Mouse (Mus musculus) limb, embryonic 13.5 days (tissue): ENCODE data around the gene Trpm8. TPM values are rescaled to one million over a fixed set of nuclear protein-coding genes. Genes with fewer than 3 reads are reported as not detected.

ENCODE experiments used
- ATAC-seq: fragments of 200-750 bp; cut with Nextera tagmentation; 2 replicates; pipeline ENCODE4 v1.8.0; 2017; ENCODE audit warnings: low read depth, moderate number of reproducible peaks, moderate TSS enrichment; ENCODE audit not compliant: low FRiP score
- H3K27ac ChIP-seq: fragments of 300-500 bp; sonication (generic); 2 replicates; pipeline ENCODE4 v1.5.1; 2015; ENCODE audit warnings: inconsistent platforms, mild to moderate bottlenecking, moderate library complexity
- H3K27me3 ChIP-seq: fragments of 300-500 bp; sonication (generic); 2 replicates; pipeline ENCODE4 v1.6.1; 2015; ENCODE audit warnings: mild to moderate bottlenecking, inconsistent platforms
- H3K36me3 ChIP-seq: fragments of 300-500 bp; sonication (generic); 2 replicates; pipeline ENCODE4 v1.6.1; 2015; ENCODE audit warnings: inconsistent platforms, mild to moderate bottlenecking, moderate library complexity
- H3K4me1 ChIP-seq: fragments of 300-500 bp; sonication (generic); 2 replicates; pipeline ENCODE4 v1.6.1; 2015; ENCODE audit warnings: inconsistent platforms
- H3K4me2 ChIP-seq: fragments of 300-500 bp; sonication (generic); replicated peaks from 2 replicates; pipeline ENCODE4 v1.6.1; 2015; ENCODE audit warnings: inconsistent platforms, mild to moderate bottlenecking, moderate library complexity
- H3K4me3 ChIP-seq: fragments of 300-500 bp; sonication (generic); 2 replicates; pipeline ENCODE4 v1.5.1; 2015; ENCODE audit warnings: moderate library complexity, mild to moderate bottlenecking, inconsistent platforms
- H3K9ac ChIP-seq: fragments of 300-500 bp; sonication (generic); 2 replicates; pipeline ENCODE4 v1.6.1; 2015; ENCODE audit warnings: mild to moderate bottlenecking, inconsistent platforms
- H3K9me3 ChIP-seq: fragments of 300-500 bp; sonication (generic); 2 replicates; pipeline ENCODE4 v1.6.1; 2016; ENCODE audit warnings: inconsistent platforms
- WGBS: fragments of 180-500 bp; shearing (Covaris S2); methylation state at CpG from one replicate; pipeline ENCODE4 v1.1.7; 2015; 5-methylcytosine and 5-hydroxymethylcytosine counted together
- polyA plus RNA-seq: library from polyadenylated mRNA; unstranded; fragments of >200 nt; fragmentation: Nextera tagmentation; extraction: Ambion mirVana; gene quantifications from 2 replicates; pipeline ENCODE4 v1.2.1, GENCODE M21; 2015

Gene Trpm8
- polyA plus RNA-seq = not detected in 2 replicates

DNA sequence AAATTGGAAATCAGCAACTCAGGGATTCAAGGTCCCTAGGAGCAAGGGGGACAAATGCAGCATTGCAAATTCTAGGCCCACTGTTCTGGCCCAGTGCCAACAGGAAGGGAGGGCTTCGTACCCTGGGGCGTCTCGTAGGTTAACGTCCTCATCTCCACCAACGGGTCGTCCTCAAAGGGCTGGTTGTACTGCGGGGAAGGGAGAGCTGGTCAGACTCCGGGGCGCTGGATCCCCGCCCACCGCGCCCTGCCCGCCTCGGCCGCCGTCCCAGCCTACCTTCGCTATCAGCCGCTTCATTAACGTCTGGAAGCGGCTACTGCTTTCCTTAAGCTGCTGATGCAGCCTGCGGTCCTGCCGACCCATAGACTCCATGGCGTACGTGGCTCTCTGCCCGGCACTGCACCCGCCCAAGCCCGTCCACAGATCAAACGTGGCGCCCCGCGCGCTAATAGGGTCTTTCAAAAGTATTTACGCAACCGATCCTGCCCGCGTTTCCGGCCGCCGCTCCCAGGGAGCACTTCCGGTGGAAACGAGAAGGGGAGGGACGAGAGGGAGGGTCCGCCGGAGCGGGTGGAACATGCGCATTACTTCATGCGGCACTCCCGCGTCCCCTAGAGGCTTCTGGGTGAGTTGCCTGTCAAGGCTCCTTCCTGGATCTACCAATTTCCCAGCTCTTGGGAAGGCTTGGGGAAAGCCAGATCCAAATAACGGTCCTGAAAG lies at the start of gene Trpm8, which contains the start of gene Hjurp:
Gene Trpm8 (plus strand): TSS at position 564 of the 720 bp plus-strand sequence.
Gene Hjurp (minus strand): TSS at position 536 of the 720 bp plus-strand sequence.
- Histone ChIP-seq H3K4me3 (peak within 1 kb of the TSS; percentile 49), H3K9ac (peak within 1 kb of the TSS; percentile 78), H3K36me3 (peaks cover 37% of the 10 kb centered on the region), H3K27ac (peak within 1 kb of the TSS; percentile 84), H3K4me2 (peak within 1 kb of the TSS; percentile 59), H3K4me1 (peaks cover 25% of the 10 kb centered on the region), H3K9me3 (peaks cover 6% of the 10 kb centered on the region), H3K27me3 (no peaks in the 10 kb centered on the region)
- peak; percentile 97 for ATAC-seq
- WGBS = under 1% methylated on average over 50 of the region's 50 CpGs

DNA sequence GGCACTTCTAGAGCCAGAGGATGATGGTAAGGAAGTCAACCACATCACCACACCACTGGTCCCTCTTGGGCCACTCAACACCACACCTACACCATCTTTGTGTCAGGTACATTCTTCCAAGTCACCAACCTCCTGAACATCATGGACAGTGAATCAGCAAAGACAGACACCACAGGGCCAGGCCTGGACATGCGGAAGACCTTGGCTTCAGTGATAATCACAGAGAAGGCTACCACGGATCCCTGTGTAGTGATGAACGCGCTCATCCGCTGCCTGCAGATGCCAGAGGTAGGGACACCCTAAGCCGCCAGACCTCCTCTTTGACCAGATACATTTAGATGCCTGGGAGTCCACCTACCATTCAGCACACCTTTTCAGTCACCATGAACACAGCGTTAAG lies 49.3 kb upstream of the Trpm8 start:
- H3K27ac ChIP-seq = no peak overlapping the region
- no peak overlapping the region for H3K9ac ChIP-seq
- H3K9me3 ChIP-seq = peaks cover 79% of the 10 kb centered on the region
- no peaks in the 10 kb centered on the region for H3K36me3 ChIP-seq
- WGBS = 71% methylated on average over 7 of the region's 7 CpGs
- no peaks in the 10 kb centered on the region for H3K4me1 ChIP-seq
- no peak overlapping the region for H3K4me2 ChIP-seq
- H3K4me3 ChIP-seq = no peak overlapping the region
- H3K27me3 ChIP-seq = no peaks in the 10 kb centered on the region
- 0 out of 2 replicates have a peak, but pooled peaks have one; percentile 12 for ATAC-seq

DNA sequence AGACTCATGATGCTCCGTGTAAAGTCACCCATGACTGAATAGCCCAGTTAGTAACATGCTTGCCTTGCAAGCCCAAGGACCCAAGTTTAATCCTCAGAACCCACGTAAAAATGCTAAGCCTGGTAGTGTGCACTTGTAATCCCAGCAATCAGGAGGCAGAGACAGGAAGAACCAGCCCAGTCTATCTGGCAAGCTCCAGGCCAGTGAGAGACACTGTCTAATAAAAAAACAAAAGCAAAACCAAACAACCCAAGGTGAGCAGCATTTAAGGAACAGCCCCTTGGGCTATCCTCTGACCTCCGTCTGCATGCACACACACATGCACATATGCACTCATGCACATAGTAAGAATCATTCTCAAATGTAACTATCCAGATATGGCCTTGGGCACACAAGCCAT lies 47.9 kb upstream of the Trpm8 start:
- no peaks in the 10 kb centered on the region for H3K4me1 ChIP-seq
- 80% methylated on average over 3 of the region's 3 CpGs for WGBS
- peaks cover 94% of the 10 kb centered on the region for H3K9me3 ChIP-seq
- no peak overlapping the region for H3K27ac ChIP-seq
- H3K4me2 ChIP-seq = no peak overlapping the region
- no peaks in the 10 kb centered on the region for H3K36me3 ChIP-seq
- H3K4me3 ChIP-seq = no peak overlapping the region
- H3K27me3 ChIP-seq = no peaks in the 10 kb centered on the region
- H3K9ac ChIP-seq = no peak overlapping the region
- ATAC-seq = no peak

DNA sequence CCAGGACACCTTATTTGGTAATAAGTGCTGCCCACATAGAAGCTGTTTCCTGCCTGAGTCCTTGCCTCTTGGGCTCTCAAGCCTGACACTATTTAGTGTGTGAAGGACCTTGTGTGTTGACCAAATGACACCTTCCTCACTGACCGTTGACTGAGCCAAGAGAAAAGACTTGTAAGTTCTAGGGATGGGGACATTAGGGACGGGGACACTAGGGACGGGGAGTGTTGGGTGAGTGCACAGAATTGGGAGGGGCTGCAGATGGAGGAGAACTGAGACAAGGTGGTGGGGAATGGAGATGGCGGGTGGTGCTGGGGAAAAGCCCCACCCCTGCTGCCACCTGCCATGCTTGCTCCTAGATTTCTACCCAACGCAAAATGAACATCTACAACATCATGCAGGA lies 47.5 kb upstream of the Trpm8 start:
- H3K4me2 ChIP-seq = no peak overlapping the region
- ATAC-seq = no peak
- 83% methylated on average over 5 of the region's 5 CpGs for WGBS

DNA sequence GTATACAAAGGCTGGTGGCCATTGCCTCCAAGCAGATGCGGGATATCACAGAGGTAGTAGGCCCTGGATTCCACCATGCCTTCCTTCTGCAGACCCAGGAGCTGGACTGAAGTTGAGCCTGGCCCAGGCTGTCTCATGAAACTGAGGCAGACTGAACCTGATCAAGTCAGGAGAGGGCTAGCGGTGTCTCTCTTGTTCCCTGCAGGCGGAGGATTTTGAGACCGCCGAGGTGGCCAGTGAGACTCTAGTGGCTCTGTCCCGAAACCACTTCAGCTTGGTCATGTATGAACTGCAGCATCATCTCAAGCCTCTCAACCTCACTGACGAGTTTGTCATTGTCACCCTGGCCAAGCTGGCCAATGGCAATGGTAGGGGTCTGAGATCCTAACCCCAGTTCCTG lies 47.0 kb upstream of the Trpm8 start:
- H3K4me1 ChIP-seq = no peaks in the 10 kb centered on the region
- no peak overlapping the region for H3K4me2 ChIP-seq
- H3K9ac ChIP-seq = no peak overlapping the region
- no peak for ATAC-seq
- WGBS = 73% methylated on average over 7 of the region's 7 CpGs
- no peaks in the 10 kb centered on the region for H3K27me3 ChIP-seq
- H3K9me3 ChIP-seq = peaks cover 100% of the 10 kb centered on the region
- no peaks in the 10 kb centered on the region for H3K36me3 ChIP-seq
- no peak overlapping the region for H3K27ac ChIP-seq
- H3K4me3 ChIP-seq = no peak overlapping the region

More for the DNA sequence above, 47.5 kb upstream of the Trpm8 start:
- Histone ChIP-seq H3K27ac (no peak overlapping the region), H3K9me3 (peaks cover 98% of the 10 kb centered on the region), H3K36me3 (no peaks in the 10 kb centered on the region), H3K4me1 (no peaks in the 10 kb centered on the region), H3K9ac (no peak overlapping the region), H3K4me3 (no peak overlapping the region), H3K27me3 (no peaks in the 10 kb centered on the region)

DNA sequence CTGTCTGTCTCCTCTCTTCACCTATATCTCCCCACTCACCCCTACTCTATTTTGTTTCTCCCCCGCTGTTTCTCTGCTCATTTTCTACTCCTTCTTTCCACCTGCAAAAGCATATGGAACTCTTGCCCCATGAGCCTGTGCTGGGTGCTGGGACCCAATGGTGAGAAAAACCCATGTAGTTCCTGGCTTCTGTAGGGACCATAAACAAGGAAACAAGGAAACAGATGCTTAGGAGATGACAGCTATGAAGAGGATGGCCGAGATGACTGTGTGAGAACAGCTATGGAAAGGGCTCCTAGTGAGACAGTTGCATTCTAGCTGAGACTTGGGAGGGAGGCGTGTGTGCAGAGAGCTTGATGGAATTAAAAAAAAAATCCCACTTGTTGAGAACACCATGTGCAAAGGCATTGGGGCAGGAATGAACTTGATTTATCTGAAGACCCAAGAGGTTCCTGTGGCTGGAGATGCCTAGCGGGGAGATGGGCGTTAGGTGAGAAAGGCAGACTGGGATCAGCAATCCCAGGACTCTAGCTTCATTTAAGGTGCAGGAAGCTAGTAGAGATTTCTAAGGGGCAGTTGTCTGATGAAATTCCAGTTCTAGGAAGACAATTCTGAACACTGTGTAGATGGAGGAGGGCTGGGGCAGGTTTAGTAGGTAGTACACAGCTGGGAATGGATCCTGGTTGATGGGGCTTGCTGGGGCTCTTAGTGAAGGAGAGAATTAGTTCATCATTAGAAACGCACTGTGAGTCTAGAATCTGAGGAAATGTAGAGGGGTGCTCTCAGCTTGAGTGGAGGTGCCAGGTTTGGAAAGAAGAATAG lies 46.3 kb upstream of the Trpm8 start:
- H3K4me1 ChIP-seq = no peaks in the 10 kb centered on the region
- no peak overlapping the region for H3K4me3 ChIP-seq
- H3K36me3 ChIP-seq = no peaks in the 10 kb centered on the region
- WGBS = 76% methylated on average over 6 of the region's 6 CpGs
- H3K27me3 ChIP-seq = no peaks in the 10 kb centered on the region
- H3K9ac ChIP-seq = no peak overlapping the region
- H3K27ac ChIP-seq = no peak overlapping the region
- peaks cover 100% of the 10 kb centered on the region for H3K9me3 ChIP-seq
- no peak overlapping the region for H3K4me2 ChIP-seq
- ATAC-seq = no peak

DNA sequence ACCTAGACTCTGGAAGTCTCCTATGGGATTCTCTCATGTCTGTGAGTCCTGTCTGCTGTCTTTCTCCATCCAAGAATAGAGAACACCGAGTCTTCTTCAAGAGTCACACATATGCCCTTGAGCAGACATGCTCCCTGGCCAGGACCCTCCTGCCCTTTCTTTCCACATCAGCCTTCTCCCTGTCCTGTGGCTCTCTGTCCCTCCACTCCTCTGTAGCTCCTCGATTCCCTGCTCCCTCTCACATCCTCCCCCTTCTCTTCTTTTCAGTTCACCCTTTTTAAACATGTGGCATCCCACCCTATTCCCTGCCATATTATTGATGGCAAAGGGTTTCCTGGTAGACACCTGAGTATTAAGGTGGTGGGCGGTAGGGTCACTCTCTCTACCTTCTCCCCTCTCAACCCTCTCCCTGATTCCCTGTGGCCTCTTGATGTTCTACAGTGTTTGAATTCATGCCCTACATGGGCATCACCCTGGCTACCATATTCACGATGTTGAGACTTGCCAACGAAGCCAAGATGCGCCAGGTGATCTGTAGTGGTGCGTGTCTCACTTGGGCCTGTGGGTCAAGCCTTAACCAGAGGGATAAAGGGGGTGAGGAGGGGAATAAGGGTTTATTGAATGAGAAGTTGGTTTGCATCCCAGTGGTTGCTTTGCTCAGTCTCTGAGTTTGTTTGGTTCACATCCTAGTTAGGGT lies 45.5 kb upstream of the Trpm8 start:
- WGBS = 70% methylated on average over 7 of the region's 7 CpGs
- Histone ChIP-seq H3K4me3 (no peak overlapping the region), H3K36me3 (no peaks in the 10 kb centered on the region), H3K27me3 (no peaks in the 10 kb centered on the region), H3K27ac (no peak overlapping the region), H3K9ac (no peak overlapping the region), H3K9me3 (peaks cover 97% of the 10 kb centered on the region), H3K4me2 (no peak overlapping the region), H3K4me1 (no peaks in the 10 kb centered on the region)
- no peak for ATAC-seq

DNA sequence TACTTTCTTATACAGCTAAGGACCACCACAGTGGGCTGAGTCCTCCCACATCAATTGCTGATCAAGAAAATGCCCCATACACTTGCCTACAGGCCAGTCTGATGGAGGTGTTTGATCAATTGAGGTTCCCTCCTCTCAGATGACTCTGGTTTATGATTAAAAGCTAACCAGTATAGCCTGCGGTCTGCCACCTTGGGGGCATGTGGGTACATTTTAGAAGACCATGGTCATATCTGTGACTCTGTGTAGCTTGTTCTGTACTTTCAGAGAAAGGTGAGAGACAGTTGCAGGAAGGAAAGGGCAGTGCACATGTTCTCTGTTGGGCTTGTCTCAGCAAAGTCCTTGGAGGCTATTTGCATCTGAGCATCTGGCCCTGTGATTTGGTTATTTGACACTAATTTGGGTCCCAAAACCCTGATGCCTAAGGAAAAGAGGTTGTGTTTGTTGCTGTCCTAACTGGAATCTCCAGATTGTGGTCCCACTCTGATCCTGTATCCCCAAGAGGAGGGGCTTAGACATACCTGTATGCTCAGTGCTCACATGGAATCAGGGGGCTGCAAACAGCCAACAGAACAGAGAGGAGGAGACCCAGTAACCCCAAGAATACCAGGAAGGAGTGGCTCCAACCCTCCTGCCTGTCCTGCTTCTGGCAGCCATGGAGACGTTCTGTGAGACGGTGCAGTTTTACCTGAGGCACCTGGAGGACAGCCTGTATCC lies 44.6 kb upstream of the Trpm8 start:
- no peak overlapping the region for H3K9ac ChIP-seq
- WGBS = 57% methylated on average over 3 of the region's 3 CpGs
- no peaks in the 10 kb centered on the region for H3K36me3 ChIP-seq
- H3K4me2 ChIP-seq = no peak overlapping the region
- no peak overlapping the region for H3K4me3 ChIP-seq
- no peak overlapping the region for H3K27ac ChIP-seq
- H3K9me3 ChIP-seq = peaks cover 97% of the 10 kb centered on the region
- no peaks in the 10 kb centered on the region for H3K4me1 ChIP-seq
- no peak for ATAC-seq
- H3K27me3 ChIP-seq = no peaks in the 10 kb centered on the region

DNA sequence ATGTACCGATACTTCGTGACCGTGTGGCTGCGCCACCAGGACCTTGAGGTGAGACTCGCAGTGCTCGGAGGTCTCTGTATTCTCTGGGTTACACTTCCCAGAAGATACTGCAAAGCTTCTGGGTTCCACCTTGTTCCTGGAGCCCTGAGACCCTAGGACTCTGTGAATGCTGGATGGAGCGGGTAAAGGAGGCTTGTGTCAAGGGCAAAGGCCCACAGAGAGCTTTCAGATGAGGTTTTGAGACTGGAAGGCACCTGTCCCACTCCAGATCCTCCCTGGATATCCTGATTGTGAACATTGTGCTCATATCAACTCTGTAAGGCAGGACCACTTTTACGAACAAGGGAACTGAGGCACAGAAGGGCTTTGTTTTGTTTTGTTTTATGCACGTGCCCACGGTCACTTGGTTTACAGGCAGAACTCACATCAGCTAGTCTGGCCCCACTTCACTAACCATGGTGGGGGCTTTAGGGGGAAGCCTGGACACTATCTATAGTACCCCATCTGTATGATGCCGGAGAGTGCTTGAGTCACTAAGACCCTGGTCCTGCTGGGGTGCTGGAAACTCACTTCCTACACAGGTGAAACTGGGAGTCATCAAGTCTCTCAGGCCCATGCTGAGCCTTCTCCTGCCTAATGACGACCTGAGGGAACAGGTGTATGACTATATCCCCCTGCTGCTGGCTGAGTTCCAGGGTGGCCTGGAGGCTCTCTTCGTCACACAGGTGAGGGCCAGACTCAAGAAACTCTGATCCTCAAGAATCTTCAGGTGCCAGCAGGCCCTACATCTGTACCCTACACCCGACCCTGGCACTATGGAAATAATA lies 43.8 kb upstream of the Trpm8 start:
- H3K9me3 ChIP-seq = peaks cover 97% of the 10 kb centered on the region
- no peak overlapping the region for H3K4me3 ChIP-seq
- H3K27me3 ChIP-seq = no peaks in the 10 kb centered on the region
- ATAC-seq = no peak
- no peak overlapping the region for H3K27ac ChIP-seq
- no peak overlapping the region for H3K9ac ChIP-seq
- no peaks in the 10 kb centered on the region for H3K36me3 ChIP-seq
- H3K4me1 ChIP-seq = no peaks in the 10 kb centered on the region
- 70% methylated on average over 14 of the region's 14 CpGs for WGBS
- H3K4me2 ChIP-seq = no peak overlapping the region

DNA sequence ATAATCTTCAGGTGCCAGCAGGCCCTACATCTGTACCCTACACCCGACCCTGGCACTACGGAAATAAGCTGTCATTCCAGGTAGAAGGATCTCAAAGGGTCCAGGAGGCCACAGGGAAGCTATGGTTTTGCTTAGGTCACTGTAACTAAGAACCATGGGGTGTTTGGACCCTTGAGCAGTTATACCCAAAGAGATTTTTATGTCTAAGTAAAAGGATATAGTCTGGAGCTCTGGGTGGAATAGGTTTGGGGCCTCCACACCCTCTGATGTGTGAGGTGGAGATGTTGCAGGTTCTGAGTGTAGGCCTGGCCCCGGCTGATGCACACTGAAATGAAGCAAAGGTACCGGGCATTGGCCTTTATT lies 43.2 kb upstream of the Trpm8 start:
- Histone ChIP-seq H3K4me1 (no peaks in the 10 kb centered on the region), H3K9ac (no peak overlapping the region), H3K9me3 (peaks cover 97% of the 10 kb centered on the region), H3K27me3 (no peaks in the 10 kb centered on the region), H3K36me3 (no peaks in the 10 kb centered on the region), H3K4me3 (no peak overlapping the region), H3K4me2 (no peak overlapping the region), H3K27ac (no peak overlapping the region)
- no peak for ATAC-seq
- WGBS = 65% methylated on average over 4 of the region's 4 CpGs

DNA sequence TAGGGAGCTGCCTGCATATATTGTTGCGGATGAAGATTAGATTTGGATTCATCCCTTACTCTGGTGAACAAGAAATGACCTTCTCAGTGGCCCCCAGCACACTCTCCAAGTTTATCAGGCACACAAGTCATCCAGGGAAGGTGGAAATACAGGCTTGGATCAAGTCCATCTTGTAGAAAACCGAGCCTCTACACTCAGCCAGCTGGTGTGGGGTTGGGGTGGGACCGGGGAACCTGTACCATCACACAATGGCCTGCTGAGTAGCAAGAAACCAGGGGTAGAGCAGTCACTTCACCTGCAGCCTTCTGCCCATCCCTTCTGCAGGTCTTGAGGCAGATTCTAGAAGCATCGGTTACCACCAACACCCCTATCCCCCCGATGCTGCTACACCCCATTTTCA lies 42.8 kb upstream of the Trpm8 start:
- no peak overlapping the region for H3K27ac ChIP-seq
- no peak for ATAC-seq
- H3K9ac ChIP-seq = no peak overlapping the region
- no peak overlapping the region for H3K4me2 ChIP-seq
- WGBS = 44% methylated on average over 5 of the region's 5 CpGs
- H3K4me1 ChIP-seq = no peaks in the 10 kb centered on the region
- H3K36me3 ChIP-seq = no peaks in the 10 kb centered on the region
- H3K9me3 ChIP-seq = peaks cover 97% of the 10 kb centered on the region
- H3K27me3 ChIP-seq = no peaks in the 10 kb centered on the region
- no peak overlapping the region for H3K4me3 ChIP-seq
